Mouse (Mus musculus) cortical plate, adult 2 months (tissue): Measurements from ENCODE around the gene Sqor. TPM values are rescaled to one million over a fixed set of nuclear protein-coding genes. Genes with fewer than 3 reads are reported as not detected.

ENCODE experiments used
- H3K27ac ChIP-seq: fragments of 200-500 bp; 2 replicates; pipeline ENCODE4 v1.5.1; 2012; ENCODE audit warnings: low read length, control low read depth, inconsistent platforms; ENCODE audit not compliant: insufficient read depth
- H3K4me1 ChIP-seq: fragments of 200-500 bp; 2 replicates; pipeline ENCODE4 v1.6.1; 2011; ENCODE audit warnings: low read length; ENCODE audit not compliant: control insufficient read depth, insufficient read depth
- H3K4me3 ChIP-seq: fragments of 200-500 bp; 2 replicates; pipeline ENCODE4 v1.5.1; 2011; ENCODE audit warnings: mild to moderate bottlenecking, low read length, control low read depth; ENCODE audit not compliant: insufficient read depth
- CTCF ChIP-seq: fragments of 200-500 bp; IDR thresholded peaks from 2 replicates; pipeline ENCODE4 v1.5.1; 2011; ENCODE audit warnings: mild to moderate bottlenecking, control low read depth, low read length; ENCODE audit not compliant: insufficient read depth; ENCODE audit errors: extremely low read depth
- POLR2A ChIP-seq: fragments of 200-500 bp; IDR thresholded peaks from 2 replicates; pipeline ENCODE4 v1.6.1; 2011; ENCODE audit warnings: mild to moderate bottlenecking, low read length, control low read depth; ENCODE audit not compliant: insufficient read depth; ENCODE audit errors: extremely low read depth
- polyA plus RNA-seq: library from polyadenylated mRNA; depleted of rRNA; stranded (reverse); fragments of >200 nt; gene quantifications from 2 replicates; pipeline ENCODE4 v1.2.3, GENCODE M21; 2012

Sqor gene
- polyA plus RNA-seq, 1 experiment: 7.6 TPM

GRCm38 (mm10) chr2:122759791-122760190, 5.2 kb upstream of the Sqor start:
- TF ChIP-seq CTCF (no peak), POLR2A (no peak)
- H3K4me3 ChIP-seq: no peak overlapping the region
- H3K4me1 ChIP-seq: no peaks in the 10 kb centered on the region
- no peak overlapping the region for H3K27ac ChIP-seq

GRCm38 (mm10) chr2:122762991-122763390, 2.0 kb upstream of the Sqor start:
- TF ChIP-seq CTCF: no peak
- TF ChIP-seq POLR2A: no peak
- Histone ChIP-seq H3K4me1 (no peaks in the 10 kb centered on the region), H3K27ac (no peak overlapping the region), H3K4me3 (no peak overlapping the region)

GRCm38 (mm10) chr2:122764526-122764925, 511 bp upstream of the Sqor start:
- Histone ChIP-seq H3K27ac (no peak overlapping the region), H3K4me1 (no peaks in the 10 kb centered on the region), H3K4me3 (peak overlapping the region; percentile 32; the same call in 1 of the 2 replicates)
- no peak for TF ChIP-seq CTCF
- no peak for TF ChIP-seq POLR2A

- Histone ChIP-seq H3K4me3 (peak overlapping the region; percentile 32), H3K27ac (no peak overlapping the region), H3K4me1 (no peaks in the 10 kb centered on the region)
- TF ChIP-seq CTCF (no peak), POLR2A (no peak)
These were observed 733 bp downstream of the Sqor start for GRCm38 (mm10) chr2:122765794-122766145.

- no peaks in the 10 kb centered on the region for H3K4me1 ChIP-seq
- no peak for TF ChIP-seq POLR2A
- TF ChIP-seq CTCF: no peak
- H3K27ac ChIP-seq: no peak overlapping the region
- no peak overlapping the region for H3K4me3 ChIP-seq
These were observed 6.0 kb downstream of the Sqor start for GRCm38 (mm10) chr2:122771002-122771401.

- TF ChIP-seq CTCF (no peak), POLR2A (no peak)
- Histone ChIP-seq H3K4me1 (no peaks in the 10 kb centered on the region; the same call in 1 of the 2 replicates), H3K4me3 (no peak overlapping the region), H3K27ac (no peak overlapping the region)
These were observed 7.9 kb downstream of the Sqor start for GRCm38 (mm10) chr2:122772899-122773298.

- TF ChIP-seq POLR2A (no peak), CTCF (no peak)
- Histone ChIP-seq H3K4me3 (no peak overlapping the region), H3K4me1 (no peaks in the 10 kb centered on the region; the same call in 1 of the 2 replicates), H3K27ac (no peak overlapping the region)
These were observed 10.5 kb downstream of the Sqor start for GRCm38 (mm10) chr2:122775491-122775890.

GRCm38 (mm10) chr2:122776823-122777222, 11.8 kb downstream of the Sqor start:
- TF ChIP-seq CTCF (no peak), POLR2A (no peak)
- Histone ChIP-seq H3K4me1 (no peaks in the 10 kb centered on the region; the same call in 1 of the 2 replicates), H3K4me3 (no peak overlapping the region), H3K27ac (no peak overlapping the region)

- no peak for TF ChIP-seq CTCF
- TF ChIP-seq POLR2A: no peak
- Histone ChIP-seq H3K4me3 (no peak overlapping the region), H3K4me1 (no peaks in the 10 kb centered on the region; the same call in 1 of the 2 replicates), H3K27ac (no peak overlapping the region)
These were observed 14.9 kb downstream of the Sqor start for GRCm38 (mm10) chr2:122779967-122780366.

GRCm38 (mm10) chr2:122780447-122780846, 15.4 kb downstream of the Sqor start:
- Histone ChIP-seq H3K4me3 (no peak overlapping the region), H3K4me1 (no peaks in the 10 kb centered on the region; the same call in 1 of the 2 replicates), H3K27ac (no peak overlapping the region)
- TF ChIP-seq POLR2A (no peak), CTCF (no peak)
